Mouse (Mus musculus) midbrain, embryonic 14.5 days (tissue): Measurements from ENCODE around the gene Erich4. TPM values are rescaled to one million over a fixed set of nuclear protein-coding genes. Genes with fewer than 3 reads are reported as not detected.
"Not testable (repeated sequence)": the region's sequence is repeated elsewhere in the genome, so short reads cannot be mapped to it uniquely, and the experiment has no call there.

Experiments used
- ATAC-seq: fragments of 200-750 bp; cut with Nextera tagmentation; 2 replicates; pipeline ENCODE4 v1.8.0; 2017; ENCODE audit warnings: moderate number of reproducible peaks, moderate library complexity; ENCODE audit not compliant: low FRiP score, low TSS enrichment
- DNase-seq: peaks from one replicate; pipeline ENCODE4 v3.0.0-alpha.2; 2015
- H3K27ac ChIP-seq: fragments of 300-500 bp; sonication (generic); replicated peaks from 2 replicates; pipeline ENCODE4 v1.5.1; 2014; ENCODE audit warnings: mild to moderate bottlenecking, low read depth, low read length, moderate library complexity
- H3K27me3 ChIP-seq: fragments of 300-500 bp; sonication (generic); 2 replicates; pipeline ENCODE4 v1.6.1; 2014; ENCODE audit warnings: low read length, control low read depth, mixed read lengths; ENCODE audit not compliant: control insufficient read depth, insufficient read depth
- H3K36me3 ChIP-seq: fragments of 300-500 bp; sonication (generic); 2 replicates; pipeline ENCODE4 v1.6.1; 2014; ENCODE audit warnings: low read length, control low read depth; ENCODE audit not compliant: control insufficient read depth, insufficient read depth
- H3K4me1 ChIP-seq: fragments of 300-500 bp; sonication (generic); 2 replicates; pipeline ENCODE4 v1.6.1; 2014; ENCODE audit warnings: mild to moderate bottlenecking, antibody characterized with exemption, low read length, control low read depth; ENCODE audit not compliant: control insufficient read depth, insufficient read depth
- H3K4me2 ChIP-seq: fragments of 300-500 bp; sonication (generic); 2 replicates; pipeline ENCODE4 v1.6.1; 2014; ENCODE audit warnings: mild to moderate bottlenecking, low read length, moderate library complexity
- H3K4me3 ChIP-seq: fragments of 300-500 bp; sonication (generic); replicated peaks from 2 replicates; pipeline ENCODE4 v1.5.1; 2014; ENCODE audit warnings: low read depth, low read length
- H3K9ac ChIP-seq: fragments of 300-500 bp; sonication (generic); replicated peaks from 2 replicates; pipeline ENCODE4 v1.6.1; 2014; ENCODE audit warnings: mild to moderate bottlenecking, low read length, moderate library complexity
- H3K9me3 ChIP-seq: fragments of 300-500 bp; sonication (generic); 2 replicates; pipeline ENCODE4 v1.6.1; 2016; ENCODE audit warnings: low read length, control low read depth, mixed read lengths; ENCODE audit not compliant: control insufficient read depth
- WGBS: fragments of 180-500 bp; shearing (Covaris S2); extraction: QIAGEN DNeasy Blood & Tissue Kit; methylation state at CpG from one replicate; pipeline ENCODE4 v1.1.7; 2014; 5-methylcytosine and 5-hydroxymethylcytosine counted together
- polyA plus RNA-seq: library from polyadenylated mRNA; unstranded; fragments of >200 nt; fragmentation: Nextera tagmentation; extraction: Ambion mirVana; gene quantifications from 2 replicates; pipeline ENCODE4 v1.2.1, GENCODE M21; 2014

The Erich4 gene
- polyA plus RNA-seq, 1 experiment from 2014 or later: not detected

DNA sequence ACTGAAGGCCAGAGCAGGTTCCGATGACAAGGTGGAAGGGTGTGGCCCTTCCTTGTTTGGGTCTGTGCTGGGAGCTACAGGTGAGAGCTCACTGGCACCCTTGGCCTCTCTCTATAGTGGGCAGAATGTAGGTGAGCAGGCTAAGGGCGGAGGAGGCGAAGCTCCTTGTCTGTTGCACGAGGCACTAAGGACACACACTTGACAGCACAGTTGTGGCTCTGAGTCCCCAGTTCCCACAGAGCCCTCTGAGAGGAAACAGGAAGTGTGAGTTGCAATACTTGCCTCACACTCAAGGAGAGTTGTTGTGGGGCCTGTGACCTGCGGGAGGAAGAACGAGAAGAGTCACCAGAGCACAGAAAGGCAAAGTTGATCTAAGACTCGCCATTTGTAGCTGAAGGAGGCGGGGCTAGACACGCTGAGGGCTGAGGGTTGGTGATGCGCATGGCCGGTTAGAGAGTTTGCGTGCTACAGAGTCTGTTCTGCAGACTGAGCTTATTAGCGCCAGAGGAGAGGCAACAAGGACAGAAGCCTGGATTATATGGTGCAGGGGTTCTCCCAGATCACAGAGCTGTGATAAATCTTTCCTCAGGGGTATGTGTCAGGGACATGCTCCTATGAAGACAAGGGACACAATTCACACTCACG is 38.8 kb downstream of the Erich4 start:
- not testable (repeated sequence) for H3K4me1 ChIP-seq, DNase-seq, H3K9me3 ChIP-seq, H3K27ac ChIP-seq, H3K36me3 ChIP-seq, H3K9ac ChIP-seq, ATAC-seq, H3K4me2 ChIP-seq, H3K4me3 ChIP-seq, H3K27me3 ChIP-seq
- 59% methylated on average over 11 of the region's 14 CpGs for WGBS

DNA sequence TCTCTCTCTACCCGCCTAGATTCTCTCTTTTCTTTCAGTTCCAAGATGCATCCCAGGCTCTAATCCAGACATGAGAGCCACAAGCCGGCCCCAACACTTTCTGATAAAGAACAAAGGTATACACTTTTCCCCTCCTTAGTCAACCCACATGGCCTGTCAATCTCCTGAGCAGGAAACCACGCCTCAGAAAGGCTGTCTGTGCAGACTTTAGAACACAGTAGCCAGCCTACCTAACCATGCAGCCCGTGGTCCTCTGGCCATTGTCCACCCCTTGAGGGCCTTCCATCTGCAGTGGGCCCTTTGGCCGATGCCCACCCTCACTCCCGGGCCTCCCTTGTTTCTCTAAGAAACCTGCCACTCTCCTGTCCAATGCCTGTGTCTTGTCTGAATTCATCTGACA is 39.4 kb downstream of the Erich4 start:
- H3K27me3 ChIP-seq, H3K4me1 ChIP-seq, H3K36me3 ChIP-seq, H3K4me2 ChIP-seq, H3K9me3 ChIP-seq, DNase-seq, H3K27ac ChIP-seq, ATAC-seq, H3K4me3 ChIP-seq, H3K9ac ChIP-seq: not testable (repeated sequence)
- 29% methylated on average over 6 of the region's 6 CpGs for WGBS

DNA sequence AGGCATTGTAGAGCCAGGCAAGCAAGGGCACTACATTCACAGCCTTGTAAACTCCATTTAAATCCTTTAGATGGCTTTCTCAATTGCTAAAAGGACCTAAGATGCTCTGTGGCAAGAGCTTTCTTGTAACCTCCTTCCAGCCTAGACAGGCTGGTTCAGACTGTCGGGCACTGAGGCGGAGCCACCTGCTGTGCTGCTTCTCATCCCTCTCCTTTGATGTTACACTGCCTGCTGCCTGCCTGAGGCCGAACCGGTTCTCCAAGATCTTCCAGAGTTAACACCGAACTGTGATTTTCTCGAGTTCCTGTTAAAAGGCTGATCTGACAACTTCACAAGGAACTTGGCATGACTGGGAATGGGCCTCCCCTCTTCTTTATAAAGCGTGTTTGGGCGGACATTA is 39.8 kb downstream of the Erich4 start:
- H3K4me1 ChIP-seq: no peaks in the 10 kb centered on the region
- H3K27ac ChIP-seq: no peak overlapping the region
- H3K27me3 ChIP-seq: no peaks in the 10 kb centered on the region
- WGBS: 10% methylated on average over 8 of the region's 8 CpGs
- no peaks in the 10 kb centered on the region for H3K9me3 ChIP-seq
- no peak overlapping the region for H3K4me3 ChIP-seq
- no peaks in the 10 kb centered on the region for H3K36me3 ChIP-seq
- H3K4me2 ChIP-seq: no peak overlapping the region
- peak; percentile 32 for DNase-seq
- ATAC-seq: no peak
- no peak overlapping the region for H3K9ac ChIP-seq

DNA sequence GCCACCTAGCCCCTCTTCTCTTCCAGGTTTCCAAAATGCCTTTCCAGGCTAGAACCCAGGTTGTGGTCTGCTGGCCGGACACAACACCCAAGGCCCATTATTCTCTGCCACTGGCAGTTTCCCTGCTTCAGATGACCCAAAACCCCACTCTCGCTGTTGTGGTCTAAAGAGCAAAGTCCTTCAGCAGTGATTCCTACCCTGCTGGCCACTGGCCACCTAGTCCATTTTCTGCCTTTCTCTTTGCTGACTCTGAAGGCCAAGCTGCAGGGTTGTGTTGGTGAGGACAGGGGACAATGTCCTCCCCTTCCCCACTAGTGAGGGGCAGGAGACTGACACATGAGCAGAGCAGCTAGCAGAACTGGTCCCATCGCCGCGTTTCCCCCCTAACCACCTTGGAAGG is 40.6 kb downstream of the Erich4 start:
- ATAC-seq (no peak), DNase-seq (no peak)
- no peaks in the 10 kb centered on the region for H3K4me1 ChIP-seq
- no peaks in the 10 kb centered on the region for H3K9me3 ChIP-seq
- H3K4me2 ChIP-seq: no peak overlapping the region
- H3K27ac ChIP-seq: no peak overlapping the region
- no peak overlapping the region for H3K9ac ChIP-seq
- no peaks in the 10 kb centered on the region for H3K27me3 ChIP-seq
- WGBS: 80% methylated on average over 5 of the region's 5 CpGs
- no peak overlapping the region for H3K4me3 ChIP-seq
- no peaks in the 10 kb centered on the region for H3K36me3 ChIP-seq

DNA sequence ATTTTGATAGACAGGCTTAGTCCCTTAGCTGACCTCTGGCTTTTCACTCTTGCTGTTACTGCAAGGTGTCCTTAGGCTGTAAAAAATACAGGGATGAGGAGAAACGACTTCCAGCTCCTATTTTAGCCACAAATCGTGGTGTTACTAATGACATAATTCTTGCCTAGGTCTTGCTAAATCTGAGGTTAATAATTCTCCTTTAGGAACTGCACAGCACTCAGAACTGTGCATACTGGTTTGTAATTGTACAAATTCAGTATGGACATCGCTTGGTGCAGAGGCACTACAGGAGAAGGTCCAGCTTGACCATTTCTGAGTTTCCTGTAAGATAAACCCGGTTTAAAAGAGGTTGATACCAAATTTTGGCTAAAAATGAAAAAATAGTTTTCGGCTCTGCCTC is 41.9 kb downstream of the Erich4 start:
- not testable (repeated sequence) for H3K27me3 ChIP-seq, ATAC-seq, H3K4me2 ChIP-seq, H3K4me1 ChIP-seq, H3K27ac ChIP-seq, H3K36me3 ChIP-seq, H3K4me3 ChIP-seq, DNase-seq, H3K9me3 ChIP-seq, H3K9ac ChIP-seq
- 81% methylated on average over 5 of the region's 5 CpGs for WGBS

DNA sequence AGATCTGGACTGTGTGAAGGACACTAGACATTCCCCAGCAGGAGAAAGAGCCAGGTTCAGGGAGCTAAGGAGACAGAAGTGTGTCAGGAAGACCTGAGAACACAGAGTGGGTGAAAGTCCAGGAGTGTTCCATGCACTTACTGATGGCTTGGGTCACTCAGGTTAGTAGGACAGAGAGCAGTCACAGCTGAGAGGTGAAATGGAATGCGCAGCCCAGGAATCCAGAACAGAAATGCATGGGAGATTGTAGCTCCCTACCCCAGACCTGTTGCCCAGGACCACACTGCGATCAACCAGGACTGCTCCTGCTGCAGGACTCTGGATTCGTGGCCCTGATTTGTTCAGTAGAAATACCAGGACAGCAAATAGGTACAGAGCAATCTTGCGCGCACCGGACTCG is 47.0 kb downstream of the Erich4 start:
- H3K27me3 ChIP-seq: no peaks in the 10 kb centered on the region
- no peak overlapping the region for H3K4me3 ChIP-seq
- H3K36me3 ChIP-seq: no peaks in the 10 kb centered on the region
- ATAC-seq: no peak
- no peak overlapping the region for H3K27ac ChIP-seq
- no peak overlapping the region for H3K4me2 ChIP-seq
- WGBS: 98% methylated on average over 7 of the region's 7 CpGs
- H3K9me3 ChIP-seq: no peaks in the 10 kb centered on the region
- no peak overlapping the region for H3K9ac ChIP-seq
- DNase-seq: no peak
- no peaks in the 10 kb centered on the region for H3K4me1 ChIP-seq

Other genes with a start within 250 kb of the Erich4 start
- not detected in 2 replicates for gene Cnfn, start 246.2 kb downstream of the Erich4 start, polyA plus RNA-seq
- gene Lipe, start 217.2 kb downstream of the Erich4 start, polyA plus RNA-seq: 3.8 and 9.2 TPM in 2 replicates
- gene Cxcl17, start 203.0 kb downstream of the Erich4 start, polyA plus RNA-seq: 0.29 TPM in 1 of 2 replicates, not detected in the other
- 0.24 and 0.63 TPM in 2 replicates for gene Ceacam1, start 138.3 kb downstream of the Erich4 start, polyA plus RNA-seq
- 0.16 and 0.24 TPM in 2 replicates for gene Ceacam2, start 76.0 kb downstream of the Erich4 start, polyA plus RNA-seq
- gene Dmac2, start 3.5 kb upstream of the Erich4 start, polyA plus RNA-seq: 40.4 and 44.9 TPM in 2 replicates
- gene B3gnt8, start 10.8 kb upstream of the Erich4 start, polyA plus RNA-seq: 0.30 and 0.50 TPM in 2 replicates
- 40.6 and 46.3 TPM in 2 replicates for gene Bckdha, start 43.1 kb upstream of the Erich4 start, polyA plus RNA-seq
- gene Exosc5, start 43.3 kb upstream of the Erich4 start, polyA plus RNA-seq: 38.3 and 41.3 TPM in 2 replicates
- 32.8 and 46.5 TPM in 2 replicates for gene Tmem91, start 59.3 kb upstream of the Erich4 start, polyA plus RNA-seq
- 44.3 and 47.9 TPM in 2 replicates for gene B9d2, start 64.9 kb upstream of the Erich4 start, polyA plus RNA-seq
- 0.67 and 1.1 TPM in 2 replicates for gene Tgfb1, start 71.1 kb upstream of the Erich4 start, polyA plus RNA-seq
- 38.3 and 47.7 TPM in 2 replicates for gene Ccdc97, start 103.2 kb upstream of the Erich4 start, polyA plus RNA-seq
- gene Hnrnpul1, start 138.9 kb upstream of the Erich4 start, polyA plus RNA-seq: 52.1 and 61.6 TPM in 2 replicates
- gene Axl, start 172.8 kb upstream of the Erich4 start, polyA plus RNA-seq: 9.3 and 20.2 TPM in 2 replicates
- gene Cyp2s1, start 201.0 kb upstream of the Erich4 start, polyA plus RNA-seq: 1.4 and 2.1 TPM in 2 replicates